Mouse (Mus musculus): ENCODE measurements around the gene Dcaf8.

- TF ChIP-seq GATA1 (IDR thresholded peaks at IDR 0.05; ENCODE audit: low read length), result no peak
- TF ChIP-seq TAL1 (IDR thresholded peaks at IDR 0.05; ENCODE audit: low read length), result no peak
These were observed 44.3 kb downstream of the Dcaf8 start for GRCm38 (mm10) chr1:172192217-172192616.

Data from erythroblast, embryonic 14.5 days (primary cell).